Mouse (Mus musculus) kidney, embryonic 15.5 days (tissue): ENCODE measurements around the gene Padi6. TPM values are rescaled to one million over a fixed set of nuclear protein-coding genes. Genes with fewer than 3 reads are reported as not detected.

Source experiments
- ATAC-seq: fragments of 200-750 bp; cut with Nextera tagmentation; replicated peaks from 2 replicates; pipeline ENCODE4 v1.8.0; 2017; ENCODE audit warnings: moderate TSS enrichment; ENCODE audit not compliant: low FRiP score
- H3K27ac ChIP-seq: fragments of 300-500 bp; sonication (generic); 2 replicates; pipeline ENCODE4 v1.5.1; 2015; ENCODE audit warnings: mild to moderate bottlenecking, inconsistent platforms
- H3K27me3 ChIP-seq: fragments of 300-500 bp; sonication (generic); 2 replicates; pipeline ENCODE4 v1.6.1; 2015; ENCODE audit warnings: inconsistent platforms
- H3K36me3 ChIP-seq: fragments of 300-500 bp; sonication (generic); 2 replicates; pipeline ENCODE4 v1.6.1; 2015; ENCODE audit warnings: inconsistent platforms
- H3K4me1 ChIP-seq: fragments of 300-500 bp; sonication (generic); 2 replicates; pipeline ENCODE4 v1.6.1; 2015; ENCODE audit warnings: inconsistent platforms
- H3K4me2 ChIP-seq: fragments of 300-500 bp; sonication (generic); 2 replicates; pipeline ENCODE4 v1.6.1; 2015; ENCODE audit warnings: moderate library complexity, mild to moderate bottlenecking, inconsistent platforms
- H3K4me3 ChIP-seq: fragments of 300-500 bp; sonication (generic); replicated peaks from 2 replicates; pipeline ENCODE4 v1.5.1; 2015; ENCODE audit warnings: mild to moderate bottlenecking, inconsistent platforms
- H3K9ac ChIP-seq: fragments of 300-500 bp; sonication (generic); 2 replicates; pipeline ENCODE4 v1.6.1; 2015; ENCODE audit warnings: mild to moderate bottlenecking, inconsistent platforms
- H3K9me3 ChIP-seq: fragments of 300-500 bp; sonication (generic); replicated peaks from 2 replicates; pipeline ENCODE4 v1.6.1; 2016; ENCODE audit warnings: inconsistent platforms
- WGBS: fragments of 180-500 bp; shearing (Covaris S2); methylation state at CpG from one replicate; pipeline ENCODE4 v1.1.7; 2015; ENCODE audit warnings: mixed read lengths; 5-methylcytosine and 5-hydroxymethylcytosine counted together
- microRNA-seq: library from miRNA; unstranded; fragments of <30 nt; microRNA quantifications from one replicate; pipeline ENCODE4, GENCODE M21; 2016
- polyA plus RNA-seq: library from polyadenylated mRNA; unstranded; fragments of >200 nt; fragmentation: Nextera tagmentation; extraction: Ambion mirVana; gene quantifications from 2 replicates; pipeline ENCODE4 v1.2.1, GENCODE M21; 2015

Padi6 gene
- polyA plus RNA-seq, 1 experiment from 2014 or later = not detected

- Histone ChIP-seq H3K9ac (no peak overlapping the region), H3K9me3 (no peaks in the 10 kb centered on the region), H3K4me2 (no peak overlapping the region), H3K27me3 (no peaks in the 10 kb centered on the region), H3K4me3 (no peak overlapping the region), H3K36me3 (no peaks in the 10 kb centered on the region), H3K27ac (no peak overlapping the region), H3K4me1 (peaks cover 28% of the 10 kb centered on the region)
- 16% methylated on average over 5 of the region's 5 CpGs for WGBS
- ATAC-seq = no peak
Observed at GRCm38 (mm10) chr4:140679038-140679437, 63.4 kb downstream of the Padi6 start.

Small RNA genes within 50 kb of the gene (microRNA-seq; reads per million reads assigned to microRNA genes)
- gene Gm23045 (not detected), gene Gm25951 (not detected)

Other genes starting within 250 kb of the Padi6 start
- 20.3 and 20.7 TPM in 2 replicates for gene Arhgef10l, start 76.6 kb downstream of the Padi6 start, polyA plus RNA-seq
- gene Rcc2, start 42.1 kb downstream of the Padi6 start, polyA plus RNA-seq = 26.8 and 28.8 TPM in 2 replicates
- 1.1 and 1.4 TPM in 2 replicates for gene Padi4, start 31.6 kb upstream of the Padi6 start, polyA plus RNA-seq
- gene Padi3, start 68.0 kb upstream of the Padi6 start, polyA plus RNA-seq = 0.05 and 0.08 TPM in 2 replicates
- 0.21 and 0.26 TPM in 2 replicates for gene Padi1, start 103.1 kb upstream of the Padi6 start, polyA plus RNA-seq
- 18.7 and 21.4 TPM in 2 replicates for gene Padi2, start 163.7 kb upstream of the Padi6 start, polyA plus RNA-seq
- 448 and 457 TPM in 2 replicates for gene Sdhb, start 218.6 kb upstream of the Padi6 start, polyA plus RNA-seq
- 40.5 and 45.3 TPM in 2 replicates for gene Atp13a2, start 244.2 kb upstream of the Padi6 start, polyA plus RNA-seq